Mouse (Mus musculus): ENCODE measurements around the gene Rbm45.

The Rbm45 gene

DNA sequence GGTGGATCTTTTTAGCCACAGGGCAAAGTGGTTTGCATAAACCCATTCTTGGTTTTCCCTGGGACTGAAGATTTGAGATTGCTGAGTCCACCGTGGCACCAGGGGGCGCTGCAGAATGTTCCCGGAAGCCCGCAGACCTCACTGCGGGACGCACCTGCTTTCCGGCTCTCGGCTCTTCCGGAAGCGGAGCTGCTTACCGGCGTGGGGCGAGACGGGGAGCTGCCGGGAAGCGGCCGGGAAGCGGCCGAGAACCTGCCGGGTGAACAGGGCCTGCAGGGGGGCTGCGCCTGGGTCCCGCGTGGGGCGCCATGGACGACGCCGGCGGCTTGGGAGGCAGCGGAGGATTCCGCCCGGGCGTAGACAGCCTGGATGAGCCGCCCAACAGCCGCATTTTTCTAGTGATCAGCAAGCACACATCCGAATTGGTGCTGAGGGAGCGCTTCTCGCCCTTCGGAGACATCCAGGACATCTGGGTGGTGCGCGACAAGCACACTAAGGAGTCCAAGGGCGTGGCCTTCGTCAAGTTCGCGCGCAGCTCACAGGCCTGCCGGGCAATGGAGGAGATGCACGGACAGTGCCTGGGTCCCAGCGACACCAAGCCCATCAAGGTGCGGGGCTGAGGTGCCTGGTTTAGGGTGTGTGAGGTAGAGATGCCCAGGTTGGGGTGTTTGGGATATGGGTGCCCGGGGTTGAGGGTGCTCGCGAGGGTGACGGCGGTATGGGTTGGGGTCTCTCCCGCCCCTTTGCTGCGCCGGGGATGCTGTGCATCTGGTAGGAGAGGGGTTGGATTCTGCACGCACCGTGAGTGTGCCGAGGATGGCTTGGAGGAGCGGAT is at the start of gene Rbm45:
Gene Rbm45 (plus strand): TSS at position 164 of the 835 bp plus-strand sequence.
- in situ Hi-C loops (cut with MboI, MseI), result loop anchor here (5.0 kb wide), 4 partner anchors 37 to 312 kb away; partner anchors contain the start of gene Osbpl6

DNA sequence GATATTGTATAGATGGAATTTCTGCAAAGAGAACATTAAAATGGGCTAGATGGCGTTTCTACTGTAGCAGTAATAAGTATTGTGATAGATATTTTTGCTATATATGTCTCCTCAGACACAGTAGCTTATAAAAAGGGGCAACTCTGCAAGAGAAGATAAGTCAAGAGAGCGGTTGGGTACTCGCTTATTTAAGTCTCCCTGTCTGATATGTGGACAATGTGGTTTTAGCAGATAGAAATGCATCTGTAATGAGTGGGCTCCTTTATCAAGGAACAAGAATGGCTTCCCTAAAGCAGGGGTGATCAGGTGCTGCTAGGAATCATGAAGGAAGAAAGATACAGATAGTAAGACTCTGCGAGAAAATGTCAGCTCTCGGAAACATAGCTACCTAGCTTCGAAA is 49.4 kb upstream of the Rbm45 start:
- in situ Hi-C loops (cut with MboI, MseI), result no loop called here

DNA sequence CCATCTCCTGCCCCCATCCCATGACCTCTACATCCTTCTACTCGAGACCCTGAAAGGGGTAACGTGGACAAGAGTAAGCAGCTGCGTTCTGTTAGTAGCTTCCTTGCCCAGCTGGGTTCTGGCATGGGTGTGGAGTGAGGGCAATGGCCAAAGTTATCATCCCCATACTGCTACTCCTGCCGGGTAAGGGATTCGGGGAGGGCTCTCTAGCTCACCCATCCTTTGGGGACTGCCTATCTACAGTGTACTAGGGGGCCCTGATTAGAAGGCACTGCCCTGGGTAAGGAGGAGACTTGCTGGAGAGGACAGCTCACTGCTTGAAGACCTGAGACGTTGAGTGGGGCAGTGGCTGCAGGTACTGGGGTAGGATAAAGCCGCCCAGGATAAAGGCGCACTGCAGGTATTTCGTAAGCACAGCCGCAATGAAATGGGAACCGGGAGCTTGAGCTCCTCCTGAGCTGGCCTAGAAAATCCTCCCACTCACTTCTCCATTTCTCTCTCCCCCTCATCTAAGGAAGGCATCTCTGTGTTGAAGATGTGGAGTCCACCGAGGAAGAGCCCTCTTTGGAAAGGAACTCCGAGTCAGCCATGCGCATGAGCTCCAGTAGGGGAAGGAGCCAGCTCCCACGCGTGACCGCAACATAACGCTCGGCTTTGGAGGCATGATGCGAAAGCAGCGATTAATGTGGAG is 46.5 kb upstream of the Rbm45 start:
- in situ Hi-C loops (cut with MboI, MseI), result no loop called here

DNA sequence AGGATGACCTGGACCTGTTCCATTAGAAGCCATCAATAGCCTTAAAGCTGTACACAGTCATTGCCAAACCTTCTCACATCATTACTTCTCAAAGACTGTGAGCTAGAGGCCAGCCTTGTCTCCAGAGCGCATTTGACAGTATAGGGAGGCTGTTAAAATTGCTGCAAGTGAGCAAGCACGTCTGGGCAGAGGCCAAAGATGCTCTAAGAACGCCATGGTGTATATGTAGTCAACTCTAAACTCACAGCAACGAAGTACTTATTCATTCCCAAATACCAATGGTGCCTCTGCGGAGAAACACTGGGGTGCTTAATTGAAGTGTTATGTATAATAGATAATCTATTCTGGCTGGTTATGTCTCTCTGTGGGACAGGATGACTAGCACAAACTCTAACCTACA is 45.3 kb upstream of the Rbm45 start:
- in situ Hi-C loops (cut with MboI, MseI), result no loop called here

DNA sequence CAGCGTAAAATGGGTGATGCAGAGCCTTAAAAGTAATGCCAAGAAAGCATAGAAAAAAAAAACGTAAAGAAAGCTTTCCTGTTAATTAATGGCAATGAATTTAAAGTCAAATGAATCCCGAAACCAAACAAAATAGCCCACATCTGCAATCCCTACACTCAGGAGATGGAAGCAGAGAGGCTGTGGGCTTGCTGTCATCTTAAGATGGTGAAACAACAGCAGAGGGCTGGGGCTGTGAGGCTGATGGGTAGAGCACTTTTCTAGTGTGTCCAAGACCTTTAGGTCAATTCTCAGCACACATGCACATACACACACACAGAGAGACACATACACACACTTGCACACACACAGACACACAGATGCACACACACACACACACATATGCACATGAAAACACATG is 43.6 kb upstream of the Rbm45 start:
- in situ Hi-C loops (cut with MboI, MseI), result no loop called here

DNA sequence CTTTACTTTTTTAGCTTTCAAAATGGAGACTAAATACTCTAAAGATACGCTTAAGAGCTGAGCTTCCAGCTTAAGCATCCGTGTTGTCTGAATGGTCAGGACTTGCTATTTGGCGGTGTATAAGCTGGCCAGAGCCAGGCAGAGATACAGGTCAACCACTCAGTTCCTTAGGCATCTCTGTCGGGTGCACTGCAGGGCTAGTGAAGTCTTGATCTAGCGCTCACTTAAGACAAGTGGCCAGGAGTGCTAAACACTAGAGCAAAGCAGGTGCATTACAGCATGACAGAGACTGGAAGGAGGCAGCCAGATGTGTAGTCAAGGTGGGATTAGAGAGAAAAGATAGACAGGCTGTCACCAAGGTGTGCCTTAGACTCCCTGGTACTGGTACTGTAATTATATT is 39.7 kb upstream of the Rbm45 start:
- in situ Hi-C loops (cut with MboI, MseI), result no loop called here

DNA sequence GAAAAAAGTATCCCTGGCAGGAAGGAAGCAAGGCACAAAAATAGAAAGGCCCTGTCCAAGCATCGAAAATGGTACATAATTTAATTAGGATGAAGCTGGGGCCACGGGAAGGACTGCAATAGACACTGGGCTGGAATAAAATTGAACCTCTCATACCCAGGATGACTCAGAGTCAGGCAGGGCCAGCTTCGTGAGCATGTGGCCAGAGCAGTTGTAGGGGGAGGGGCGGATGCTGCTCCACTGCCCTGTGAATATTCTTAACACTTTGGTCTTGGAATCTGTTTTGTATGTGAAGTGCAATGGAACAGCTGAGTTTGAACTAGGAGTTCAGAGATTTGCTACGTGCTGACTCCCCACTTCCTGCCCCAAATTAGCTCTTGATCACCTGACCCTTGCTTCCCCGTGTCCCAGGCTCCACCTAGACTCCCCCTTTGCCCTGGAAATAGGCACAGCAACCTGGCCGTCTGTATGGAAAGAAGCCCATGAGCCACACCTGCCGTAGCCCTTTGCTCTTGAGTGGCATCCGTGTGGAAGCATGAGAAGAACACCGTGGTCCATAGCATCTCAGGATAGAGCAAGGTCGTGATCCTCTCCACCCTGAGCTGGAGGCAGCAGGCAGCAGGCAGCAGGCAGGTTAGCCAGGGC is 37.5 kb upstream of the Rbm45 start:
- in situ Hi-C loops (cut with MboI, MseI), result no loop called here

DNA sequence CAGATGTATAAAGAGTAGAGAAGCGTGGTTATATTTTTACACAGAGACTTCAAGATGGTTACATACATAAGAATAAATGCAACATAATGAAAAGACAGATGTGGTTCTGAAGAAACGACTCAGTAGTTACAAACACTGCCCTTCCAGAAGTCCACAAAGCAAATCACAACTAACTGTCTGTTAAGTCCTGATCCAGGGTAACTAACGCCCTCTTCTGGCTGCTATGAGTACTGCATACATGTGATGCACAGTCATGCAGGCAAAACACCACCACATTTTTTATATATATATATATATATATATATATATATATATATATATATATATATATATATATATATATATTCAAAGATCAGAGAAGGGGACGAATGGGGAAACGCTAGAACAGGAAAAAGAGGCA is 35.2 kb upstream of the Rbm45 start:
- in situ Hi-C loops (cut with MboI, MseI), result no loop called here

DNA sequence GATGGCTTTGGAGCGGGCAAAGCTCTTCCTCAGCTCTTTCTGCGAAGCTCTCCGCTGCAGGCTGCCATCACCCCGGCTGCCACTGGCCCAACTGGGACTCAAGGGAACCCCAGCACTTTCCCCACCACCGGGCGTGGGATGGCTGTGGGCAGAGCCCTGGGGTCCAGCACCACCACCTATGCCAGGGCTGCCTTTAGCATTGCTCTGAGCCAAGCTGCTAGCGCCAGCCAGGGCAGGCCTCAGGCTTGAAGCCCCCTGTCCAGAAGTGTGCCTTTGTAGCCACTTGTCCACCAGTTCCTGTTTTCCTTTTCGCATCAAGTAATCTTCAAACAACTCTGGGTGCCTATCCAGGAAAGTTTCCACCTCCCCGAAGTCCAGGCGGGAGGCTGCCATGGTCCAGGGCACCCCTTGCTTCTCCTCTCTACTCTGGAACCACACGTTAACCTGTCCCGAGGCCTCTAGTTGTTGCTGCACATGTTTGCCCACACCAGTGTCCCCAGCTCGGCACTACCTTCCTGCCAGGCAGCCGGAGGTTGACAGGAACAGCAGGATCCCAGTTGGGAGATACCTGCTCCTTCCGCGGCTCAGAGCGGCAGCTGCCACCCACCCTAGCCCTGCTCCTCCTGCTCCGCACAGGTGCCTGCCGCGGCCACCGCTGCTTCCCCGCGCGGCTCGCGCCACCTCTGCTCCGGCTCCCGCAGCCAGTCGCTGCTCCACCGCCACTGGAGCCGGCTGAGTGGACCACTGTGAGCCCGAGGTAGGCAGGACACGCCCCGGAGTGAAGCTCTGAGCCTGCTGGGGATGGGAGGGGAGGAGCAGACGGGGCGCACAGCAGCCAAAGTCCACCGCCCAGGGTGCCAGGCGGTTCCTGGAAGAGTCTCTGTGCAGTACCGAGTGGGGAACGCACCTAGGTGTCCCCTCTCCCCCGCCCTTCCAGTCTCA is 31.3 kb upstream of the Rbm45 start, which contains the start of gene Pde11a:
Gene Pde11a (minus strand): TSS at position 560 of the 942 bp plus-strand sequence.
- in situ Hi-C loops (cut with MboI, MseI), result no loop called here

DNA sequence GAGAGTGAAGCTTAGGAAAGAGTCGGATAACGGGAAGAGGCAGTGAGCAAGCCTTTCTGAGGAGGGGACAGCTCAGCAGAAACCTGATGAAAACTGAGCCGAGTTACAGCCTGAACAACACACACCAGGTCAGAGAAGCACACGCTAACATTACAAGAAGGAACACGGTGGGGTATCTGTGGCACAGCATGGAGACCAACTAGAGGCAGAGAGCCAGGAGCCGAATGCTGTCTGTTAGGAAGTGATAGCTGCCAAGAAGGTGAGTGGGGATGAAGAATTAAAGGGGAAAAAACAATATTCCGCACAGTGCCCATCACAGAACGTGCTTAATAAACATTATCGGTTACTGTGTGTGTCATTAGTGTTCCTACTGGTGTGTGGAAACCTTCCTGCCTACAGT is 27.6 kb upstream of the Rbm45 start:
- in situ Hi-C loops (cut with MboI, MseI), result no loop called here

DNA sequence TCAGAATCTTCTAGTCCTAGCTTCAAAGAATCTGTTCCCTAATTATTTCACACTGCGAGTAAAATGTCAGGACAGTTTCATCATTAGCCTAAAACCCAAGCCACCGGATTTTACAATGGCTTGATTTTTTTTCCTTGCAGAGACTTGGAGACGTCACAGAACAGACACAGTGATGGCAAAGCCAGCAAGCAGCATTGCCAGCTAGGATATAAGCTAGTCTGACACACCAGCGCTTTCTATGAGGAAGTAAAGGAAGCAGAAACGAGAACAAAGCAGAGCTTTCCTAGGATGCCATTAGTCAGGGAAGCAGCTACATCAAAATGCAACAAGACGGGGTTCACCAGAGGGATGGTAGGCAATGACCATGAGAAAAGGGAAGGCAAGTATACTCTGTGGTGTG is 21.9 kb upstream of the Rbm45 start:
- in situ Hi-C loops (cut with MboI, MseI), result no loop called here

DNA sequence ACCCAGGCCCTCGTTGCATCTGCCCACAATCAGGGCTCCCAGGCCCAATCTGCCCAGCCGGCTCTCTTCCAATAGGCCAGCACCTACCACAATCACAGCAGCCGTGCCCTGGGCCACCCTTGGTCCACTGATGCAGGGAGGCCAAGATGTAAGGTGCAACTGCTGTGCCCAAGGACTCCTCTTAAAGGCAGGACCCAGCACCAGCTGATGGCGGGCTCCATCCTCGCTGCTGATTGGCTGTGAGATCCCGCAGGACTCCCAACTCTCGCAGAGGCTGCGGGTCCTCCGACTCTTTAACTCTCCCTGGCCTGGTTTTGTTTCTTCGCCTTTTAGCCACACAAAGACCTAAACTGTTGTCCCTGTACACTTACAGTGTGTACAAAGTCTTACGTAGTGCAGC is 9.6 kb upstream of the Rbm45 start, which contains the start of gene Cyct:
Gene Cyct (minus strand): TSS at position 225 of the 400 bp plus-strand sequence.
- in situ Hi-C loops (cut with MboI, MseI), result no loop called here

DNA sequence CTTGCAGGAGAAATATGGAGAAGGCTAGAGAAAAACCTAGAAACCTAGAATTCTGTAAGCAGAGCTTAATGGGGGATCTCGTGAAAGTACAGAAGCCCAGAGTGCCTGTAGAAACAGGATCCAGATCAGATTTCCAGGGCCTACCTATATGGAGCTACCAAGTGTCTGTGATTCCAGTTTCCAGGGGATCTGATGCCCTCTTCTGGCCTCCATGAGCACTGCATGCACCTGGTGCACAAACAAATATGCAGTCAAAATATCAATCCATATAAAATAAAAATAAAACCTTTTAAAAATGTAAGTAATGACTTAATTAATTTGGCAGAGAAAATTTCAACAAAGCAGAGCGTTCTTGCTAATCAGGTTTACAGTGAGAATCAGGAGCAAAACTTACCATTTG is 7.7 kb upstream of the Rbm45 start:
- in situ Hi-C loops (cut with MboI, MseI), result no loop called here

DNA sequence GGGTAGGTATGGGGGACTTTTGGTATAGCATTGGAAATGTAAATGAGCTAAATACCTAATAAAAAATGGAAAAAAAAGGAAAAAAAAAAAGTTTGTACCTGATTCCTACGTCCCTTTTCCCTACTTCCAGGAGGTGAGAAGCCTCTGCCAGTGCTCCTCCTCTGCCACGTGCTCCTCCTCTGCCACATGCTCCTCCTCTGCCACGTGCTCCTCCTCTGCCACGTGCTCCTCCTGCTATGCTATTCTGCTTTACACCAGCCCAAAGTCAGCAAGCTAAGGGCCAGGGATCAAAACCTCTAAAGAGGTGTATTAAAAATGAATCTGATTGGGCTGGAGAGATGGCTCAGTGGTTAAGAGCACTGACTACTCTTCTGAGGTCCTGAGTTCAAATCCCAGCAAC is 4.0 kb upstream of the Rbm45 start:
- in situ Hi-C loops (cut with MboI, MseI), result loop anchor here (5.0 kb wide), 2 partner anchors 41 to 239 kb away; partner anchors contain the start of gene Osbpl6

DNA sequence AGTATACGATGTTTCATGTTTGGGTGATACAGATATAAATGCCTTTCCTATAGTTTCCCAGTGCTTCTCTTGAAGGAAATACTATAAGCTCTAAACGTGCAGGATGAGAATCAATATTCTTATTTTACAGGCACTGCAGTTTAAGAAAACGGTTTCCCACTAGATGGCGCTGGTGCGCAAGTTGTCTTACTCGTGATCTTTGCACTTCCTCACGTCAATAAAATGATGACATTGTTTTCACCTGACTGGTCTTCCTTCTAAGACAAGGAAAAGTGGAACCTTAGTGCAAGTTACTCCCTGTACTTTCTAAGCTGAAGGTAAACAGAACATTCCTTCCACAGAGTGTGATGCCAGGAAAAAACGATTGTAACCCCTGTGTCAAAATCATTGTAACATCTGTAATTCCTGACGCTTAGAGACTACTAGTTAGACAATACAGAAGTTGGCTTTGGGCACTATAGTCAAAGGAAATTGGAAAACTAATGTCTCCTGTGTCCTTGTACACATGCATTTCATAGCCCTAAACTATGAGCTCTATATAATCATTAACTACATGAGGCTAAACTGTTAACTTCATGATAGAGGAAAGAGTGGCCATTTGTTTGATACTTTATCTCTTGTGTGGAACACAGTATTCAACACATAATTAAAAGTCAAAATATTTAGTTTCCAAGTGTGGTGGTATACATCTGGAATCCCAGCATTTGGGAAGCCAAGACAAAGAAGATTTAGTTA is 2.4 kb upstream of the Rbm45 start:
- in situ Hi-C loops (cut with MboI, MseI), result loop anchor here (5.0 kb wide), 2 partner anchors 40 to 240 kb away; partner anchors contain the start of gene Osbpl6

DNA sequence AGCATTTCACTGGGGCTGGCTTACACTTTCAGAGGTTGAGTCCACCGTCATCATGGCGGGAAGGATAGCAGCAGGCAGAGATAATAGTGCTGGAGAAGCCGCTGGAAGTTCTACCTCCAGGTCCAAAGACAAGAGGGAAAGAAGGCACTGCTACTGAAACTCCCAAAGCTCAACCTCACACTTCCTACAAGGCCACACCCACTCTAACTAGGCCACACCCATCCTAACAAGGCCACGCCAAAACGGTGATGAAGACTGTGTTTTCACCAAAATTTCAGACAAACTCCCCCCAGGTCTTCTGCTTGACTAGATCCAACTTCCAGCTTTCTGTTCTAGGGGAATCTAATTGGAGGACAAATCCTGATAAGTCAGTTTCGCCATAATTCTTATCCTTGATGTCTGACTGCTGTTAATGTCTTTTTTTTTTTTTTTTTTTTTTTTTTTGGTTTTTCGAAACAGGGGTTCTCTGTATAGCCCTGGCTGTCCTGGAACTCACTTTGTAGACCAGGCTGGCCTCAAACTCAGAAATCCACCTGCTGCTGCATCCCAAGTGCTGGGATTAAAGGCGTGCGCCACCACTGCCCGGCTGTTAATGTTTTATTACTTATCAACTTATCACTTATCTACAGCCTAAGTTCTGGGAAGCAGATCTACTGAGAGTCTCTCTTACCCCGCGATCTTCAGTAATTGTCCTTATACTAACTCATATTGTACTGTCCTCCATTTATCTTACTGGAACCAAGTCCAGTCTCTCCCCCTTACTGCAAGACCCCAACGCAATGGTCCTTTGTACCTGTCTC is 723 bp upstream of the Rbm45 start:
- in situ Hi-C loops (cut with MboI, MseI), result loop anchor here (5.0 kb wide), 2 partner anchors 38 to 242 kb away; partner anchors contain the start of gene Osbpl6

DNA sequence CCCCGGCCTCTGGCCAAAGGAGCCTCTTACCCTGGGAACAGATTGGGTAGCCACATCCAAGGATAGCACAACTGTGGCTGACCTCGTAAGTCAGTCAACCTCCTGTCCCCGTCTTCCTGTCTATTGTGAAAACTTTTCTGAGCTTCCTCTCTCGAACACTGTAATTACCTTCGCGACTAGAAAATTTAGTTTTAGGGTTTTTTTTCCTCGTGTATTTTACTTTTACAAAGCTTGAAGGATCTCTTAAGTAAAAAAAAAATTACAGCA is 805 bp downstream of the Rbm45 start:
- in situ Hi-C loops (cut with MboI, MseI), result loop anchor here (5.0 kb wide), 2 partner anchors 247 to 312 kb away; no protein-coding TSS in a partner anchor

DNA sequence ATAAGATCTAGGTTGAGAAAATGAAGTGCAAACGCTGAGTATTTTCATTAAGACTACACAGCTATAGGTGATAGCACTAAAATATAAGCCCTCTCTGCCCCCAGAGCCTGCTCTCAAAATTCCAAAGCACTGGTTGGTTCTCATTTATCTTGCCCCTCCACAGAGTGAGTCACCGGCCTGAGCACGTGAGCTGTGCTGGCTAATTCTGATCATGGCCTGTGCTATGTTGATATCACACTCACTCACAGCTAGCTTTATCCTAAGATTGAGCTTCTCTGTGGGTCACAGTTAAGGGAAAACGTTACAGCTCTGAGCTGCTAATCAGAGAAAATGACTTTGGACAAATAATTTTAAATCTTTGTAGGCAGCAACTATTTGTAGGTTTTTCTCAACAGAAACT is 2.5 kb downstream of the Rbm45 start:
- in situ Hi-C loops (cut with MboI, MseI), result loop anchor here (5.0 kb wide), 2 partner anchors 245 to 310 kb away; no protein-coding TSS in a partner anchor

DNA sequence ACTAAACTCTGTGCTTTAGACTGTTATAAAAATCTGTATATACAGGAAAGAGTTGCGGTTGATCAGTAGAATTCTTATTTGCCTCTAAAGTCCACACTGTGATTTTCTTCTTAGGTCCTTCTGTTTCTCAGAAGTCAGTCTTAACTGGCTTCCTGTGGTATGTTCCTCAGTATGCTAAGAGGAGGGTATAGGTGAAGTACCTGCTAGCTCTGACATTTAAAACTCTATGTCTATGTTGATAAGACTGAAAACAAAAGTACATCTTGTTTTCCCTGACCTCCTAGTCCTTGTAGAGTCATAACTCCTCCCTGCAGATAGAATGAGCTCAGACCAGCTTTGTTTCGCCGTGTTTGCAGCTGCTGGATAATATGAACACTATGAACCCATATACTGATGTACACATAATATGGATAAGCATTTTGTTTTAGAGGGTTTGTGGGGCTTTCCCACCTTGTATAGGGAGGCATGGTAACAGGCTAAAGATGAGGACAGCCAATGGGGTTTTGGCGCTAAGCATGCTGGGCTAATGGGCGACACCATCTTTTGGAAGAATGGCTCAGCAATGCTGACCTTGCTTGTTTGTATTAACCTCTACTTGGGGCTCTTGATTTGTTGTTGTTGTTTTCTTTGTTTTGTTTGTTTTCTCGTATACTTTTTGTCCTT is 4.9 kb downstream of the Rbm45 start:
- in situ Hi-C loops (cut with MboI, MseI), result loop anchor here (5.0 to 25.0 kb wide), 3 partner anchors 243 to 1538 kb away; no protein-coding TSS in a partner anchor
